In the genomic region with DNA sequence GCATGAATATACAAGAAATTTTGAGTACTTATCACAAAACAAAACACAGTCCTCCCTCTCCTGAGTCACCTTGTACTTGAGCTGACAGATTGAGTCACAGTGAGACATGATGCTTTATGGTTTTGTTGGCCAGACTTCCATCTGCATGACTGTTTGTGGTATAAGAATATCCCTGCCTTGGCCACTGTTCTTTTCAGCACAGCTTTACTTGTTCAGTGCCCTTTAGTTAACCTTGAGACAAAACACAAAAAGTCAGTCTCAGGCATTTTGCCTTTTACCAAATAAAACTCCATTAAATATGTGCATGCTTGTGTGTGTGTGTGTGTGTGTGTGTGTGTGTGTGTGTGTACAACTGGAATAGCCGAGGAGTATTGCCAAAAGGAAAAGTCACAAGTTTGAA, we compare ENCODE assay signal across 11 mouse cellular contexts.
DNase-seq lines count a peak whose midpoint lies in the region; ATAC-seq and TF ChIP-seq lines count a peak whose summit lies in the region.
"Had no signal": no experiment of that assay in that cellular context is flagged by ENCODE, and none has a peak within 500 bp of the region (broad histone marks: within the 10 kb centered on the region; RNA-seq: fewer than 3 reads in every experiment).

No protein-coding gene starts in this region.

- TF ChIP-seq CTCF in bone marrow macrophage, adult 2 months (IDR thresholded peaks at IDR 0.05; ENCODE audit: low read depth, low read length) = no peak

- no peak; the same call in 1 of the 2 replicates for ATAC-seq in heart, embryonic 16.5 days (replicated peaks; ENCODE audit: extremely low read depth, insufficient read depth, low FRiP score)
- ATAC-seq in kidney, embryonic 16.5 days (ENCODE audit: low FRiP score, low TSS enrichment) = no peak

- WGBS in heart, embryonic 16.5 days = 58% methylated on average over 1 of the region's 1 CpGs
- 47% methylated on average over 1 of the region's 1 CpGs for WGBS in kidney, embryonic 16.5 days

- no peak for DNase-seq in heart, postnatal 25 days (ENCODE audit: low spot score)
- peak; percentile 60 for DNase-seq in Muller cell, postnatal 12 days (ENCODE audit: inconsistent ontology term)
- DNase-seq in cerebellum, postnatal 36 days = peak; percentile 46 to 72
- no peak for DNase-seq in MN1 (ENCODE audit: low spot score)
- DNase-seq: gastrocnemius, postnatal 25 days had no signal

- no peaks in the 10 kb centered on the region for H3K36me3 ChIP-seq in heart, embryonic 16.5 days (ENCODE audit: control insufficient read depth, insufficient read depth)
- H3K36me3 ChIP-seq in kidney, embryonic 16.5 days (ENCODE audit: insufficient read depth, low read length) = no peaks in the 10 kb centered on the region
- H3K36me3 ChIP-seq: forebrain, embryonic 10.5 days had no signal

- no peaks in the 10 kb centered on the region for H3K27me3 ChIP-seq in heart, embryonic 16.5 days (ENCODE audit: control insufficient read depth, insufficient read depth, low read length)
- no peaks in the 10 kb centered on the region for H3K27me3 ChIP-seq in kidney, embryonic 16.5 days (ENCODE audit: insufficient read depth, low read length)
- H3K27me3 ChIP-seq: megakaryocyte, embryonic 14.5 days had no signal

- intact Hi-C loops in heart, postnatal 25 days (cut with DNase I) = loop anchor here (5.0 kb wide), 1 partner anchor 732 kb away; the partner anchor contains the start of gene Cited2

- no peak for TF ChIP-seq POLR2A in bone marrow macrophage, adult 2 months (IDR thresholded peaks at IDR 0.05; ENCODE audit: borderline replicate concordance, low read depth, low read length)

- no peak overlapping the region for H3K4me3 ChIP-seq in heart, embryonic 16.5 days (ENCODE audit: low read length)
- no peak overlapping the region for H3K4me3 ChIP-seq in bone marrow macrophage, adult 2 months (ENCODE audit: insufficient read depth, low read length)
- no peak overlapping the region for H3K4me3 ChIP-seq in kidney, embryonic 16.5 days (ENCODE audit: low read length)
- H3K4me3 ChIP-seq: forebrain, embryonic 10.5 days; megakaryocyte, embryonic 14.5 days had no signal

- peak overlapping the region; percentile 42; the same call in 1 of the 2 replicates for H3K27ac ChIP-seq in heart, embryonic 16.5 days (ENCODE audit: low read length)
- peak overlapping the region; percentile 50 for H3K27ac ChIP-seq in bone marrow macrophage, adult 2 months (ENCODE audit: insufficient read depth, low read depth, low read length)
- no peak overlapping the region for H3K27ac ChIP-seq in kidney, embryonic 16.5 days (ENCODE audit: low read length)
- H3K27ac ChIP-seq: forebrain, embryonic 10.5 days; liver, embryonic 14.5 days had no signal

- H3K4me1 ChIP-seq in heart, embryonic 16.5 days (ENCODE audit: control insufficient read depth, insufficient read depth, low read length) = peaks cover 19% of the 10 kb centered on the region
- peaks cover 17% of the 10 kb centered on the region for H3K4me1 ChIP-seq in bone marrow macrophage, adult 2 months (ENCODE audit: control insufficient read depth, insufficient read depth, low read length)
- H3K4me1 ChIP-seq in kidney, embryonic 16.5 days (ENCODE audit: insufficient read depth, low read length) = 0 out of 2 replicates have a peak, but pooled peaks cover 9% of the 10 kb centered on the region
- H3K4me1 ChIP-seq: forebrain, embryonic 10.5 days had no signal

- H3K9ac ChIP-seq in heart, embryonic 16.5 days (ENCODE audit: low read length) = no peak overlapping the region
- no peak overlapping the region for H3K9ac ChIP-seq in kidney, embryonic 16.5 days (replicated peaks; ENCODE audit: low read length)
- H3K9ac ChIP-seq: liver, embryonic 14.5 days had no signal

- no peaks in the 10 kb centered on the region for H3K9me3 ChIP-seq in heart, embryonic 16.5 days (replicated peaks; ENCODE audit: control insufficient read depth, low read length)
- no peaks in the 10 kb centered on the region for H3K9me3 ChIP-seq in kidney, embryonic 16.5 days (ENCODE audit: low read length)
- H3K9me3 ChIP-seq: forebrain, embryonic 10.5 days; megakaryocyte, embryonic 14.5 days had no signal

- no peak overlapping the region for H3K4me2 ChIP-seq in heart, embryonic 16.5 days (ENCODE audit: low read depth, low read length)
- H3K4me2 ChIP-seq in kidney, embryonic 16.5 days (replicated peaks; ENCODE audit: low read depth, low read length) = no peak overlapping the region

Comparison
In these comparisons a context has a peak if more than half of its experiments do, and no peak if none do; other contexts are left out.
1. DNase-seq: peak in Muller cell, postnatal 12 days (single experiment) and cerebellum, postnatal 36 days (2 of 2); none in heart, postnatal 25 days (single experiment) and MN1 (single experiment).